Mouse (Mus musculus) limb, embryonic 10.5 days (tissue): Measurements from ENCODE around the gene Srrm4. TPM values are rescaled to one million over a fixed set of nuclear protein-coding genes. Genes with fewer than 3 reads are reported as not detected.

Experiments
- DNase-seq: peaks from one replicate; pipeline ENCODE4 v3.0.0-alpha.2; 2017; ENCODE audit warnings: low spot score
- H3K27ac ChIP-seq: fragments of 300-500 bp; sonication (generic); 2 replicates; pipeline ENCODE4 v1.5.1; 2016; ENCODE audit warnings: mild to moderate bottlenecking
- H3K27me3 ChIP-seq: fragments of 300-500 bp; sonication (generic); 2 replicates; pipeline ENCODE4 v1.6.1; 2016; ENCODE audit warnings: low read depth, mild to moderate bottlenecking; ENCODE audit not compliant: poor library complexity, severe bottlenecking
- H3K36me3 ChIP-seq: fragments of 300-500 bp; sonication (generic); 2 replicates; pipeline ENCODE4 v1.6.1; 2016; ENCODE audit warnings: mild to moderate bottlenecking, moderate library complexity
- H3K4me1 ChIP-seq: fragments of 300-500 bp; sonication (generic); 2 replicates; pipeline ENCODE4 v1.6.1; 2016
- H3K4me3 ChIP-seq: fragments of 300-500 bp; sonication (generic); 2 replicates; pipeline ENCODE4 v1.5.1; 2016; ENCODE audit warnings: mild to moderate bottlenecking, moderate library complexity
- H3K9me3 ChIP-seq: fragments of 300-500 bp; sonication (generic); replicated peaks from 2 replicates; pipeline ENCODE4 v1.6.1; 2016; ENCODE audit warnings: mild to moderate bottlenecking
- WGBS: fragments of 180-500 bp; shearing (Covaris S2); methylation state at CpG from one replicate; pipeline ENCODE4 v1.1.7; 2016; 5-methylcytosine and 5-hydroxymethylcytosine counted together
- polyA plus RNA-seq: library from polyadenylated mRNA; unstranded; fragments of >200 nt; fragmentation: Nextera tagmentation; extraction: Ambion mirVana; gene quantifications from 2 replicates; pipeline ENCODE4 v1.2.1, GENCODE M21; 2016

The Srrm4 gene
- polyA plus RNA-seq, 1 experiment from 2014 or later: not detected

GRCm38 (mm10) chr5:116461354-116462042 lies 130.1 kb downstream of the Srrm4 start:
- H3K27me3 ChIP-seq: no peaks in the 10 kb centered on the region; the same call in 1 of the 2 replicates
- DNase-seq: peak; percentile 43
- WGBS: 44% methylated on average over 11 of the region's 11 CpGs
- no peaks in the 10 kb centered on the region for H3K36me3 ChIP-seq
- 0 out of 2 replicates have a peak overlapping the region, but pooled peaks have one; percentile 27 for H3K27ac ChIP-seq
- H3K4me3 ChIP-seq: no peak overlapping the region
- H3K9me3 ChIP-seq: no peaks in the 10 kb centered on the region; the same call in 1 of the 2 replicates
- H3K4me1 ChIP-seq: peaks cover 25% of the 10 kb centered on the region

DNA sequence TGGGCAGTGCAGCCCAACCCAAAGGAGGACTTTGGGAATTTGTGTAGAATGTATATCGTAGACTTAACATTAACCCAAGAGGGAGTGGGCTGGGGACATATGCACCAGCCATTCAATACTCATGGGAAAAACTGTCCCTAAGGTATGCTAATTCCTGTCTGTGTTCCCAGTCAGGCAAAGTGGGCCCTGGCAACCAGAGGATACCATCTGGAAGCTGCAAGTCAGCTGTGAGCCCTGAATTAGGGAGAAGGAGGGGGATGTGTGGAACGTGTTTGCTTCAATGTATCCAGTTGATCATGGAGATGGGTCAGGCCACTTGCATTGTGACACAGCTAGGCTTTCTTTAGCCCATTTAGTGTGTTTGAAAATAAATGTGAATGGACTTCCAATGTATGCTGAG lies 131.6 kb downstream of the Srrm4 start:
- 74% methylated on average over 2 of the region's 2 CpGs for WGBS
- no peaks in the 10 kb centered on the region for H3K36me3 ChIP-seq
- peaks cover 25% of the 10 kb centered on the region for H3K4me1 ChIP-seq

DNA sequence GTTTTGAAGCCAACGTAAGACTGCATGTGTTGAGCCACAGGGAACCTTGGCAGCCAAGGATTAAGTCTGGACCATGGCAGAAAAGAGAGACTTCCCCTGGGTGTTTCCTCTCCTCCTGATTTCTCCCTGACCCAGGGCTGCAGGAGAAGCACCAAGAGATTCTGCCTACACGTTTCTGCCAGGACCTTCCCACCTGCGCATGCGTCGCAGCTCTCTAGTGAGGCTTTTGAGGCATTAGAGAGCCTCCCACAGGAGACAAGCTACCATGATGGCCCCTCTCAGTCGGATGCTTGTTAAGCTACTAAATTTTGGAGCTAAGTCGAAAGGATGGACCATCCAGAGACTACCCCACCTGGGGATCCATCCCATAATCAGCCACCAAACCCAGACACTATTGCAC lies 133.8 kb downstream of the Srrm4 start:
- H3K4me1 ChIP-seq: peaks cover 30% of the 10 kb centered on the region
- no peak for DNase-seq
- no peaks in the 10 kb centered on the region for H3K36me3 ChIP-seq
- H3K9me3 ChIP-seq: no peaks in the 10 kb centered on the region
- 87% methylated on average over 7 of the region's 7 CpGs for WGBS
- H3K27ac ChIP-seq: no peak overlapping the region
- no peak overlapping the region for H3K4me3 ChIP-seq
- peaks cover 7% of the 10 kb centered on the region for H3K27me3 ChIP-seq

More for the DNA sequence above, 131.6 kb downstream of the Srrm4 start:
- no peak overlapping the region for H3K4me3 ChIP-seq
- no peak for DNase-seq
- H3K9me3 ChIP-seq: no peaks in the 10 kb centered on the region
- peaks cover under 1% of the 10 kb centered on the region for H3K27me3 ChIP-seq
- no peak overlapping the region for H3K27ac ChIP-seq

GRCm38 (mm10) chr5:116456796-116457515 lies 134.7 kb downstream of the Srrm4 start:
- no peak overlapping the region; the same call in 1 of the 2 replicates for H3K4me3 ChIP-seq
- no peak overlapping the region for H3K27ac ChIP-seq
- H3K36me3 ChIP-seq: no peaks in the 10 kb centered on the region
- 35% methylated on average over 10 of the region's 10 CpGs for WGBS
- DNase-seq: no peak
- H3K4me1 ChIP-seq: peaks cover 26% of the 10 kb centered on the region
- no peaks in the 10 kb centered on the region for H3K9me3 ChIP-seq
- peaks cover 7% of the 10 kb centered on the region for H3K27me3 ChIP-seq

- Histone ChIP-seq H3K27ac (no peak overlapping the region), H3K36me3 (no peaks in the 10 kb centered on the region), H3K9me3 (no peaks in the 10 kb centered on the region), H3K27me3 (peaks cover 20% of the 10 kb centered on the region), H3K4me1 (peaks cover 20% of the 10 kb centered on the region), H3K4me3 (peak overlapping the region; percentile 43)
- peak; percentile 76 for DNase-seq
- 7% methylated on average over 27 of the region's 27 CpGs for WGBS
Observed at GRCm38 (mm10) chr5:116453401-116453851, 138.2 kb downstream of the Srrm4 start.

GRCm38 (mm10) chr5:116450901-116451300 lies 140.7 kb downstream of the Srrm4 start:
- H3K36me3 ChIP-seq: no peaks in the 10 kb centered on the region
- H3K4me3 ChIP-seq: no peak overlapping the region
- peaks cover 43% of the 10 kb centered on the region for H3K27me3 ChIP-seq
- no peaks in the 10 kb centered on the region for H3K9me3 ChIP-seq
- no peak for DNase-seq
- H3K27ac ChIP-seq: no peak overlapping the region
- 89% methylated on average over 8 of the region's 8 CpGs for WGBS
- peaks cover 21% of the 10 kb centered on the region for H3K4me1 ChIP-seq

- peaks cover 21% of the 10 kb centered on the region for H3K4me1 ChIP-seq
- no peaks in the 10 kb centered on the region for H3K9me3 ChIP-seq
- H3K27me3 ChIP-seq: peaks cover 45% of the 10 kb centered on the region
- no peak overlapping the region for H3K4me3 ChIP-seq
- no peak for DNase-seq
- H3K36me3 ChIP-seq: no peaks in the 10 kb centered on the region
- WGBS: 58% methylated on average over 8 of the region's 8 CpGs
- no peak overlapping the region for H3K27ac ChIP-seq
Observed at GRCm38 (mm10) chr5:116449522-116450225, 141.9 kb downstream of the Srrm4 start.

DNA sequence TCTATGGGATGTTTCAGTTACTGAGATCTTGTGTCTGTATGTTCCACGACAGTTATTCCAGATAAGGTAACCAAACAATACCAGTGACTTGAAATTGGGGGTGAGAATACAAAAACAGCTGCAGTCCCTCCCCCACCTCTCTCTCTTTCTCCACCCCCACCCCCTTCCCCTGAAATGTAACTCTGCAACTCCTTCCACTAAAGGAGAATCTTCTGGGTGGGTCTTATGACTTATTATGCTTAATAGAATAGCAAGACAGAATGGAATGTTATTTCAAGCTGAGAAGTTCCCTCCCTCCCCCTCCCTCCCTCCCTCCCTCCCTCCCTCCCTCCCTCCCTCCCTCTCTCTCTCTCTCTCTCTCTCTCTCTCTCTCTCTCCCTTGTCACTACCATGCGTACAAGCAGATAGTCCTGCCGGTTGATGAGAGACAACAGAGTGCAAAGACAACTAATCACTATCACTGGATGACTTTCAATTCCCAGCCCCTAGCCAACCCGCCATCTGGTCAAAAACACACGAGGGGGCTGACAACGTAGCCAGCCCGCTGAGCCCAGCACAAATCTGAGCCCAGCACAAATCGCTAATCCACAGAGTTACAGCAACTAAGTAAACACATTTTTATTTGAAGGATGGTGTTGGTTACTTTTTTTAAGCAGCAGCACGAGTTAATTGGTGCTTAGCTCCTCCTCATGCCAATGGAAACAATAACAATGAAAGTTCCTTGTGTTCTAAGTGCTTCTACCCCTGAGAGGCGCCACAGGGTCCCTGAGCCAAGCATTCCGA lies 143.0 kb downstream of the Srrm4 start:
- Histone ChIP-seq H3K27me3 (peaks cover 52% of the 10 kb centered on the region), H3K36me3 (no peaks in the 10 kb centered on the region), H3K4me1 (peaks cover 20% of the 10 kb centered on the region), H3K4me3 (no peak overlapping the region), H3K9me3 (no peaks in the 10 kb centered on the region), H3K27ac (no peak overlapping the region)
- 11% methylated on average over 11 of the region's 11 CpGs for WGBS
- DNase-seq: no peak

DNA sequence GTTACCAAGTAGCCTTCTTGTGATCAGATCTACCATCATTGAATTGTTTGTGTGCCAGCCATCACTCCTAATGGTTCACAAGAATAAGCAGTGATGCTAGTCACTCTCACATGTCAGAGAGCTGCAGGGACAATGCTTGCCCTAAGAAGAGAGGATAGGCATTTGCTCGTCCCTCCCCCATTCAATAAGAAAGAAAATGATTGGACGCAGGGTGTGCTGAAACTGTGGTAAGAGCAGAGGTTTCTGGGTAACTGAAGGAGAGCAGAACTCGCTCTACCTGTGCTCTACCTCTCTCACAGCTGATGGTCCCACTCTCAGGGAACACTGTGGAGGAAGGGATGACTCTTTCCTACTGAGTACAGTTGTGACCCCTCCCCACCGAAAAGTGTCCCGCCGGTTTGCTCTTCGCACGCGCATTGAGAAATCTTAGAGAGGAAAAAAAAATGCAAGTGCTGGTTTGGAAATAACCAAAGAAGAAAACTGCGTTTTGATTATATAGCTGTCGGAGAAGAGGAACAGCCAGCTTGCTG lies 143.7 kb downstream of the Srrm4 start:
- H3K27me3 ChIP-seq: peaks cover 57% of the 10 kb centered on the region
- no peak for DNase-seq
- H3K27ac ChIP-seq: no peak overlapping the region
- H3K9me3 ChIP-seq: no peaks in the 10 kb centered on the region
- H3K4me3 ChIP-seq: peak overlapping the region; percentile 17; the same call in 1 of the 2 replicates
- 50% methylated on average over 11 of the region's 11 CpGs for WGBS
- no peaks in the 10 kb centered on the region for H3K36me3 ChIP-seq
- peaks cover 16% of the 10 kb centered on the region for H3K4me1 ChIP-seq

DNA sequence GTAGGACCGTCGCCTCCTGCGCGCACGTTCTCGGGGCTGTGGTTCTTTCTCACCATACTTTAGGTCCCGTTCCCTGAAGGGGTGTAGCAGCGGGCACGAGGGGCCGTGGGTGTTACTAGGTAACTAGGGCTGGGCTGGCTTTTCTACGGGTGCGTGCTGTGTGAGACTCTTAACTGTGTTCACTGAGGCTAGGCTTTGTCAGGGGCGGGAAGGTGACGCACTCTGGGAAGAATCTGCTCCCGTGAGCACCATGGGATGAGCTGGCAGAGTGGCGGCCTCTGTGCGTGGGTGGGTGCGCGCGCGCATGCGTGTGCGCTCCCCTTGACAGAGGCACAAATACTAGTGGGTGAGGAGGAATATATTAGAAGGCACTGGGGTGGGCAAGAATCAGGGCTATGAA lies 145.1 kb downstream of the Srrm4 start:
- H3K9me3 ChIP-seq: no peaks in the 10 kb centered on the region
- DNase-seq: no peak
- 50% methylated on average over 23 of the region's 23 CpGs for WGBS
- H3K27ac ChIP-seq: no peak overlapping the region
- H3K4me3 ChIP-seq: no peak overlapping the region
- H3K4me1 ChIP-seq: peaks cover 16% of the 10 kb centered on the region
- no peaks in the 10 kb centered on the region for H3K36me3 ChIP-seq
- H3K27me3 ChIP-seq: peaks cover 57% of the 10 kb centered on the region

DNA sequence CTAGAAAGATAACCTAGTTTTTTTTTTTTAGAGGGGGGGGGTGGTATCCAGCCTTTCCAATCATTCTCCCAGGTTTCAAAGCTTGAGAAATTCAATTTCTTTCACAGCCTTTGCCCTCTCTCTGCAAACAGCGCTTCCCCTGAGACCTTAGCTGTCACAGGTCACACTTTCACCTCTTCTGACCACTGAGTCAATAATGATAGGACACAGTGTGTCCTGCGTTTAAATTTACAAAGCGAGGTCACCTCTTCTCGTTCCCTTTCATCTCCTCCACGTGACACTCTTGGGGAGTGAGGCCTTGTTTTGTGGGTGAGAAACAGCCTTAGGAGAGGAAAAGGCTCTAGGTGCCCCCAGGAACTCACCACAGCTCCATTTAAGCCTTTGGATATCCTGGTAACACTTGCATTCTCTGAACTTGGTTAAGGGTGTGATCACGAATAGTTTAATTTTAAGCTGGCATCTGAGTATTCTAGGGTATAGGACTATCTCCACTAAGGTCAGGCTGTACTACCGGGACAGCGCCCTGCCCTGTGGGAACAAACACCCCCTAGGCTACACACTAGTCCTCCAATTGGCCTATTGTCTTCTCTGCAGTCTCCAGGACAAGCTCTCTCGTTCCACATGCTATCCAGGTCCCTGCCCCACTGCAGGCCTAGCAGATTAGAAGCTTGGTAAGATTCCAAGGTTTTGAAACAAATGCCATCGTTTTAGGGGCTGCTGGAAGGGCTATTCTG lies 145.8 kb downstream of the Srrm4 start:
- Histone ChIP-seq H3K4me1 (peaks cover 16% of the 10 kb centered on the region), H3K27me3 (peaks cover 57% of the 10 kb centered on the region), H3K27ac (no peak overlapping the region), H3K9me3 (no peaks in the 10 kb centered on the region), H3K36me3 (no peaks in the 10 kb centered on the region), H3K4me3 (no peak overlapping the region)
- whole genome bisulfite sequencing: 37% methylated on average over 10 of the region's 10 CpGs
- DNase-seq: no peak
